Mouse (Mus musculus) liver, postnatal 0 days (tissue): Measurements from ENCODE around the gene 1500009C09Rik.

Source experiments
- CTCF ChIP-seq: sonication (generic); IDR thresholded peaks from 2 replicates; pipeline ENCODE4 v1.5.1; 2016; ENCODE audit warnings: antibody characterized with exemption, low read depth
- EP300 ChIP-seq: IDR thresholded peaks from 2 replicates; pipeline ENCODE4 v1.6.1; 2016; ENCODE audit warnings: antibody characterized with exemption, low read depth, mild to moderate bottlenecking

DNA sequence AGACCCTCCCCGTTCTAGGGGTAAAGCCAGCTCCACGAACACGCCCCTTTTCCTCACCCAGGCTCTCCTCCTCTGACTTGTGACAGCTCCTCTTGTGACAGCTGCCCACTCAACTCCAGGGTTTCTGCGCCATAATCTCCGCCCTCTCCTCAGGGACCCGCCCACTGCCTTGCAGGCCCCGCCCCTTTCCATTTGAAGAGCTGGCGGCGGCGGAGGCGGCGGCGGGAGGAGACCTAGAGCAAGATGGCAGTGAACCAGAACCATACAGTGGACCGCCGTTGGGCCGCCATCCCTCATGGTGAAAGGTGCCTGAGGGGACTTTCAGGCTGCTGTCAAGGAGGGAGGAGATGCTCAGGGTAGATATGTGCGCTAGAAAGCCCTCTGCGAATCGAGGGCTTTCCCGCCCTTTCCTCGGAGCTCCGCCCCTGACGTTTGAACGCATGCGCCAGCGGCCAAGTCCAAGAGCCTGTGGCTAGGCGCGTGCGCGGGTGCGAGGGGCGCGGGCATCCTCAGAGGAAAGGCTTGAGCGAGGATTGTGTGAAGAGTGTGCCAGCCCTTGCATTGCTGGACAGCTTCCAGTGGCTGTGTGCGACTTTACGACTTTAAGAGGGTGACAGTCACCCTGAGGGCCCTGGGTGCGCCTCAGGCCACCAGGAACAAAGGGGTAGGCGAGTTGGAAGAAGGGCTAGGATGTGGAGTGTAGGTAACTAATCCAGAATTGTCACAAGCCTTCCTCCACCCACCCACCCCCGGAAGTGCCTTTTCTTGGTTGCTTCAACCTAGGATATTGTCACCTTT lies 46.8 kb downstream of the 1500009C09Rik start, which contains the start of gene Wbp2nl:
- TF ChIP-seq CTCF, result no peak
- no peak for TF ChIP-seq EP300
